Mouse (Mus musculus): ENCODE measurements around the gene Ftsj3. TPM values are rescaled to one million over a fixed set of nuclear protein-coding genes. Genes with fewer than 3 reads are reported as not detected.

Ftsj3 gene
- total and polyA plus RNA-seq, 3 experiments, result 205 to 308 TPM; not detected in 1

DNA sequence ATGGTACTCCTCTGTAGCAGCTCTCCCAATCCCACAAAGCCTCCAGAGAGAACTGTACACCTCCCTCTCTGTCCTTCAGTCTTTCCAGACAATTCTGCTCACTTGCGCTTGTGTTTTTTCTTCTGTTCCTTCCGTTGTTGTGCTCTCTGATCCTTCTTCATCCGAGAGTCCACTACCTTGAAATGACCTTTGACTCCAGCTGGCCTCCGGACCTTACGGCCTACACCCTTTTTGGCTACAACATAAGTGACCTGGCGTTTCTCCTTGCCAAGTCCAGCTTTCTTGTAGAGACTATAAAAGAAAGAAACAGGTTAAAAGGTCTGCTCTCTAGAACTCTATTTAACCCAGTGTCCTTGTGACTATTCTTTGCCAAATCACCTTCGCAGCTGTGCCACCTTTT is 6.6 kb downstream of the Ftsj3 start:
- peaks cover 15% of the 10 kb centered on the region for H3K79me2 ChIP-seq (ENCODE audit: control insufficient read depth, insufficient read depth, low read length, poor library complexity)
- peaks cover 7 to 51% of the 10 kb centered on the region in 2 experiments for H3K36me3 ChIP-seq (ENCODE audit: control insufficient read depth in 1 of 2, insufficient read depth in 2 of 2, low read length in 2 of 2)
- no peak overlapping the region for H3K4me3 ChIP-seq (ENCODE audit: control insufficient read depth in 1 of 2, insufficient read depth in 1 of 2, low read depth in 2 of 2, low read length in 2 of 2)
- H3K9me3 ChIP-seq (replicated peaks; ENCODE audit: insufficient read depth, low read length), result no peaks in the 10 kb centered on the region
- H3K27me3 ChIP-seq (ENCODE audit: control insufficient read depth in 1 of 2, insufficient read depth in 2 of 2, low read length in 2 of 2), result no peaks in the 10 kb centered on the region
- no peak for TF ChIP-seq EP300 (IDR thresholded peaks at IDR 0.05; ENCODE audit: low read depth in 1 of 2, low read length in 2 of 2)
- TF ChIP-seq MYB (IDR thresholded peaks at IDR 0.05; ENCODE audit: low read depth, low read length), result no peak
- TF ChIP-seq POLR2A (IDR thresholded peaks at IDR 0.05; ENCODE audit: control insufficient read depth in 1 of 2, insufficient read depth in 1 of 2, low read depth in 1 of 2, low read length in 2 of 2, poor library complexity in 1 of 2), result peak in 1 of 2 experiments; percentile 44; a peak in 1 of 4 replicates
- no peak overlapping the region for H3K9ac ChIP-seq (ENCODE audit: control insufficient read depth, low read depth, low read length, poor library complexity, severe bottlenecking)
- DNase-seq (ENCODE audit: low read depth, low spot score), result no peak
- H3K27ac ChIP-seq (ENCODE audit: control insufficient read depth, low read depth, low read length), result no peak overlapping the region
- H3K4me1 ChIP-seq (ENCODE audit: control insufficient read depth in 1 of 2, insufficient read depth in 2 of 2, low read length in 2 of 2), result 0 out of 4 replicates have a peak, but pooled peaks cover 0 to 2% of the 10 kb centered on the region in 2 experiments

DNA sequence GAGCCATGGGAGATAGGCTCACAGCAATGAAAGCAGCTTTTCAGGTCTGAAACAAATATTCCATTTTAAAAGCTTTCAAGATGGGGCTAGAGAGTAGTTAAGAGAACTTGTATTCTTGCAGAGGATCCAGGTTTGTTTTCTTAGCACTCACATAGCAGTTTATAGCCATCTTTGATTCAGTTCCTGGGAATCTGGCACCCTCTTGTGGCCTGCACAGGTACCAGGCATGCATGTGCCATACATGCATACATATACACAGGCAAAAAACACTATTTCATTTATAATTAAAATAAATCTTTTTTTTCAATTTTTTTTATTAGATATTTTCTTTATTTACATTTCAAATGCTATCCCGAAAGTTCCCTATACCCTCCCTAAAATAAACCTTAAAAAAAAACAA is 9.0 kb downstream of the Ftsj3 start:
- Histone ChIP-seq H3K27me3 (ENCODE audit: control insufficient read depth in 1 of 2, insufficient read depth in 2 of 2, low read length in 2 of 2) (no peaks in the 10 kb centered on the region), H3K4me1 (ENCODE audit: control insufficient read depth in 1 of 2, insufficient read depth in 2 of 2, low read length in 2 of 2) (no peaks in the 10 kb centered on the region), H3K36me3 (ENCODE audit: control insufficient read depth in 1 of 2, insufficient read depth in 2 of 2, low read length in 2 of 2) (peaks cover 0 to 59% of the 10 kb centered on the region in 2 experiments; a peak in 2 of 4 replicates), H3K79me2 (ENCODE audit: control insufficient read depth, insufficient read depth, low read length, poor library complexity) (peaks cover 3% of the 10 kb centered on the region; the same call in 1 of the 2 replicates), H3K9ac (ENCODE audit: control insufficient read depth, low read depth, low read length, poor library complexity, severe bottlenecking) (no peak overlapping the region), H3K4me3 (ENCODE audit: control insufficient read depth in 1 of 2, insufficient read depth in 1 of 2, low read depth in 2 of 2, low read length in 2 of 2) (no peak overlapping the region), H3K27ac (ENCODE audit: control insufficient read depth, low read depth, low read length) (no peak overlapping the region), H3K9me3 (replicated peaks; ENCODE audit: insufficient read depth, low read length) (no peaks in the 10 kb centered on the region)
- peak; percentile 75 for DNase-seq (ENCODE audit: low read depth, low spot score)
- TF ChIP-seq CHD2 (IDR thresholded peaks at IDR 0.05; ENCODE audit: low read length) (no peak), MYC (IDR thresholded peaks at IDR 0.05; ENCODE audit: low read depth, low read length) (peak; percentile 44; the same call in 1 of the 2 replicates), ZC3H11A (IDR thresholded peaks at IDR 0.05; ENCODE audit: low read depth, low read length) (0 out of 2 replicates have a peak, but pooled peaks have one; percentile 7), EP300 (IDR thresholded peaks at IDR 0.05; ENCODE audit: low read depth in 1 of 2, low read length in 2 of 2) (no peak), CHD1 (IDR thresholded peaks at IDR 0.05; ENCODE audit: low read depth, low read length) (no peak), SMC3 (IDR thresholded peaks at IDR 0.05; ENCODE audit: low read depth, low read length) (peak; percentile 66), GABPA (IDR thresholded peaks at IDR 0.05; ENCODE audit: low read depth, low read length) (no peak), CTCF (IDR thresholded peaks at IDR 0.05 in 2 of 3, conservative IDR thresholded peaks at IDR 0.05 in 1 of 3; ENCODE audit: control insufficient read depth in 1 of 3, insufficient read depth in 1 of 3, low read depth in 2 of 3, low read length in 3 of 3, poor library complexity in 1 of 3, severe bottlenecking in 1 of 3) (peak; percentile 61 to 78 (median 76)), MEF2A (IDR thresholded peaks at IDR 0.05; ENCODE audit: extremely low read depth, insufficient replicate concordance, low read depth, low read length, poor library complexity, severe bottlenecking) (no peak), ZKSCAN1 (IDR thresholded peaks at IDR 0.05; ENCODE audit: low read depth, low read length) (no peak), UBTF (IDR thresholded peaks at IDR 0.05; ENCODE audit: borderline replicate concordance, insufficient read depth, low read depth, low read length) (no peak), RCOR1 (IDR thresholded peaks at IDR 0.05; ENCODE audit: low read depth, low read length) (no peak), ETS1 (IDR thresholded peaks at IDR 0.05; ENCODE audit: low read depth, low read length) (no peak), RAD21 (IDR thresholded peaks at IDR 0.05; ENCODE audit: low read depth, low read length) (peak; percentile 68), MAZ (IDR thresholded peaks at IDR 0.05; ENCODE audit: low read depth, low read length) (no peak), TBP (IDR thresholded peaks at IDR 0.05; ENCODE audit: low read depth, low read length) (no peak), MAX (IDR thresholded peaks at IDR 0.05; ENCODE audit: low read length) (no peak), ZNF384 (IDR thresholded peaks at IDR 0.05; ENCODE audit: low read depth, low read length) (peak; percentile 36; the same call in 1 of the 2 replicates), MAFK (IDR thresholded peaks at IDR 0.05; ENCODE audit: borderline replicate concordance, low read depth, low read length) (no peak), SIN3A (IDR thresholded peaks at IDR 0.05; ENCODE audit: low read length) (no peak), MXI1 (IDR thresholded peaks at IDR 0.05; ENCODE audit: low read depth, low read length) (no peak), POLR2AphosphoS2 (IDR thresholded peaks at IDR 0.05; ENCODE audit: low read length) (no peak)

Measured in MEL (cell line).